Mouse (Mus musculus): Measurements from ENCODE around the gene Fbxo11. TPM values are rescaled to one million over a fixed set of nuclear protein-coding genes. Genes with fewer than 3 reads are reported as not detected.

Gene Fbxo11
- polyA plus RNA-seq, 1 experiment from 2014 or later, result 21.6 TPM

- Histone ChIP-seq H3K4me1 (replicated peaks) (no peaks in the 10 kb centered on the region), H3K27ac (no peak overlapping the region), H3K27me3 (ENCODE audit: insufficient read depth, poor library complexity, severe bottlenecking) (no peaks in the 10 kb centered on the region), H3K4me3 (no peak overlapping the region), H3K36me3 (no peaks in the 10 kb centered on the region), H3K9me3 (no peaks in the 10 kb centered on the region)
- 60% methylated on average over 10 of the region's 10 CpGs for WGBS
- DNase-seq (ENCODE audit: low spot score), result peak; percentile 16
Measured at GRCm38 (mm10) chr17:88095517-88096198, 30.6 kb upstream of the Fbxo11 start.

GRCm38 (mm10) chr17:88094327-88094726 lies 29.2 kb upstream of the Fbxo11 start:
- Histone ChIP-seq H3K4me1 (replicated peaks) (no peaks in the 10 kb centered on the region), H3K27me3 (ENCODE audit: insufficient read depth, poor library complexity, severe bottlenecking) (no peaks in the 10 kb centered on the region), H3K9me3 (no peaks in the 10 kb centered on the region), H3K27ac (no peak overlapping the region), H3K36me3 (no peaks in the 10 kb centered on the region), H3K4me3 (no peak overlapping the region)
- DNase-seq (ENCODE audit: low spot score), result no peak
- 87% methylated on average over 12 of the region's 12 CpGs for WGBS

GRCm38 (mm10) chr17:88093798-88094197 lies 28.7 kb upstream of the Fbxo11 start:
- DNase-seq (ENCODE audit: low spot score), result no peak
- no peak overlapping the region for H3K27ac ChIP-seq
- H3K4me1 ChIP-seq (replicated peaks), result no peaks in the 10 kb centered on the region
- no peaks in the 10 kb centered on the region for H3K9me3 ChIP-seq
- H3K36me3 ChIP-seq, result no peaks in the 10 kb centered on the region
- WGBS, result 90% methylated on average over 10 of the region's 10 CpGs
- no peaks in the 10 kb centered on the region for H3K27me3 ChIP-seq (ENCODE audit: insufficient read depth, poor library complexity, severe bottlenecking)
- no peak overlapping the region for H3K4me3 ChIP-seq

- Histone ChIP-seq H3K4me3 (no peak overlapping the region), H3K4me1 (replicated peaks) (no peaks in the 10 kb centered on the region), H3K27me3 (ENCODE audit: insufficient read depth, poor library complexity, severe bottlenecking) (no peaks in the 10 kb centered on the region), H3K9me3 (no peaks in the 10 kb centered on the region), H3K27ac (no peak overlapping the region), H3K36me3 (no peaks in the 10 kb centered on the region)
- DNase-seq (ENCODE audit: low spot score), result no peak
- WGBS, result 90% methylated on average over 11 of the region's 11 CpGs
Measured at GRCm38 (mm10) chr17:88085976-88086375, 20.9 kb upstream of the Fbxo11 start.

GRCm38 (mm10) chr17:88081446-88081845 lies 16.4 kb upstream of the Fbxo11 start:
- Histone ChIP-seq H3K27me3 (ENCODE audit: insufficient read depth, poor library complexity, severe bottlenecking) (no peaks in the 10 kb centered on the region), H3K9me3 (no peaks in the 10 kb centered on the region), H3K4me3 (no peak overlapping the region), H3K36me3 (no peaks in the 10 kb centered on the region), H3K4me1 (replicated peaks) (no peaks in the 10 kb centered on the region), H3K27ac (no peak overlapping the region)
- no peak for DNase-seq (ENCODE audit: low spot score)
- WGBS, result 93% methylated on average over 6 of the region's 6 CpGs

- H3K27ac ChIP-seq, result no peak overlapping the region
Measured at GRCm38 (mm10) chr17:88079771-88080170, 14.7 kb upstream of the Fbxo11 start.

GRCm38 (mm10) chr17:88072047-88072446 lies 7.0 kb upstream of the Fbxo11 start:
- no peak for DNase-seq (ENCODE audit: low spot score)
- H3K9me3 ChIP-seq, result no peaks in the 10 kb centered on the region
- no peaks in the 10 kb centered on the region for H3K36me3 ChIP-seq
- H3K27me3 ChIP-seq (ENCODE audit: insufficient read depth, poor library complexity, severe bottlenecking), result no peaks in the 10 kb centered on the region
- no peaks in the 10 kb centered on the region for H3K4me1 ChIP-seq (replicated peaks)
- H3K27ac ChIP-seq, result no peak overlapping the region
- WGBS, result 90% methylated on average over 7 of the region's 7 CpGs
- H3K4me3 ChIP-seq, result no peak overlapping the region

More at GRCm38 (mm10) chr17:88079771-88080170, 14.7 kb upstream of the Fbxo11 start:
- 94% methylated on average over 8 of the region's 8 CpGs for WGBS
- no peaks in the 10 kb centered on the region for H3K9me3 ChIP-seq
- no peak overlapping the region for H3K4me3 ChIP-seq
- H3K27me3 ChIP-seq (ENCODE audit: insufficient read depth, poor library complexity, severe bottlenecking), result no peaks in the 10 kb centered on the region
- no peaks in the 10 kb centered on the region for H3K36me3 ChIP-seq
- DNase-seq (ENCODE audit: low spot score), result no peak
- no peaks in the 10 kb centered on the region for H3K4me1 ChIP-seq (replicated peaks)

GRCm38 (mm10) chr17:88068024-88068719 lies 3.1 kb upstream of the Fbxo11 start:
- Histone ChIP-seq H3K36me3 (no peaks in the 10 kb centered on the region), H3K4me3 (no peak overlapping the region), H3K27me3 (ENCODE audit: insufficient read depth, poor library complexity, severe bottlenecking) (no peaks in the 10 kb centered on the region), H3K9me3 (no peaks in the 10 kb centered on the region), H3K4me1 (replicated peaks) (peaks cover 6% of the 10 kb centered on the region), H3K27ac (no peak overlapping the region)
- DNase-seq (ENCODE audit: low spot score), result no peak
- WGBS, result 97% methylated on average over 7 of the region's 7 CpGs

- Histone ChIP-seq H3K27me3 (ENCODE audit: insufficient read depth, poor library complexity, severe bottlenecking) (no peaks in the 10 kb centered on the region), H3K4me3 (peak overlapping the region; percentile 100), H3K4me1 (replicated peaks) (peaks cover 14% of the 10 kb centered on the region), H3K9me3 (no peaks in the 10 kb centered on the region), H3K36me3 (no peaks in the 10 kb centered on the region), H3K27ac (no peak overlapping the region)
- 83% methylated on average over 4 of the region's 4 CpGs for WGBS
- DNase-seq (ENCODE audit: low spot score), result no peak
Measured at GRCm38 (mm10) chr17:88067202-88067901, 2.3 kb upstream of the Fbxo11 start.

GRCm38 (mm10) chr17:88066799-88067198 lies 1.7 kb upstream of the Fbxo11 start:
- Histone ChIP-seq H3K9me3 (no peaks in the 10 kb centered on the region), H3K4me1 (replicated peaks) (peaks cover 16% of the 10 kb centered on the region), H3K36me3 (no peaks in the 10 kb centered on the region), H3K27ac (peak overlapping the region; percentile 100), H3K4me3 (peak overlapping the region; percentile 100), H3K27me3 (ENCODE audit: insufficient read depth, poor library complexity, severe bottlenecking) (no peaks in the 10 kb centered on the region)
- WGBS, result 18% methylated on average over 9 of the region's 9 CpGs
- DNase-seq (ENCODE audit: low spot score), result no peak

- Histone ChIP-seq H3K27me3 (ENCODE audit: insufficient read depth, poor library complexity, severe bottlenecking) (no peaks in the 10 kb centered on the region), H3K9me3 (no peaks in the 10 kb centered on the region), H3K36me3 (no peaks in the 10 kb centered on the region), H3K27ac (peak overlapping the region; percentile 100), H3K4me1 (replicated peaks) (peaks cover 16% of the 10 kb centered on the region), H3K4me3 (peak overlapping the region; percentile 100)
- DNase-seq (ENCODE audit: low spot score), result peak; percentile 96
- WGBS, result under 1% methylated on average over 45 of the region's 57 CpGs
Measured at GRCm38 (mm10) chr17:88065801-88066646, 933 bp upstream of the Fbxo11 start.

GRCm38 (mm10) chr17:88064347-88065030 lies 602 bp downstream of the Fbxo11 start:
- Histone ChIP-seq H3K4me3 (peak overlapping the region; percentile 100), H3K27ac (peak overlapping the region; percentile 100), H3K9me3 (no peaks in the 10 kb centered on the region), H3K4me1 (replicated peaks) (peaks cover 16% of the 10 kb centered on the region), H3K36me3 (no peaks in the 10 kb centered on the region; the same call in 1 of the 2 replicates), H3K27me3 (ENCODE audit: insufficient read depth, poor library complexity, severe bottlenecking) (no peaks in the 10 kb centered on the region)
- DNase-seq (ENCODE audit: low spot score), result peak; percentile 67
- WGBS, result 2% methylated on average over 52 of the region's 67 CpGs
